Mouse (Mus musculus): ENCODE results near the gene Foxp1.

Gene Foxp1

DNA sequence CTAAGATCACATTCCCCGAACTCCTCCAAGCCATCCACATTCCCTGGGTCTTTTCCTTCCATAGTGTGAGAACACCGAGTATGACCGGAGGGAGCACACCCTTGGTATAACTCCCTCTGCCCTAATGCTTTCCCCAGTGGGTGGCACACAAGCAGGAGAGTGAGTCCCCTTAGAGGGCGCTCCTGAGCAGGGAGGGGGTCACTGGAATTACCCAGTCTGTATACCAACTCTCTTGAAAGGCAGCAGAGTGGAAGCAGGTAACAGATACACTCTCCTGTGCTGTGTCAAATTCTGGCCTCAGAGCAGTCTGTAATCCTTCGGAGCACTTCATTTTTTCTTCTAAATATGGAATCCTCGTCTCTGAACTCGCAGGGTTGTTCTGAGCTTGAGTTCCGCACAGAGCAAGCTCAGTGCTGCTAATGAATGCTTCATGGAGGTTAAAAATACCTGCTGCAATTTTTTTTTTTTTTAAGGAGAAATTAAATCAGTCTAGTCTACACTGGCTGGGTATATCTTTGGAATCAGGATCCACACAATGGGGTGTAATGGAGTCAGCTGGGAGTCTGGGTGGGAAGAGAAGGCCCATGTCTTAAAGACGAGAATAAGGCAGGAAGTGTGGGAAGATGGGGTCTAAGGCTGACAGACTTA, 565.9 kb downstream of the Foxp1 start:
- no peak for DNase-seq

DNA sequence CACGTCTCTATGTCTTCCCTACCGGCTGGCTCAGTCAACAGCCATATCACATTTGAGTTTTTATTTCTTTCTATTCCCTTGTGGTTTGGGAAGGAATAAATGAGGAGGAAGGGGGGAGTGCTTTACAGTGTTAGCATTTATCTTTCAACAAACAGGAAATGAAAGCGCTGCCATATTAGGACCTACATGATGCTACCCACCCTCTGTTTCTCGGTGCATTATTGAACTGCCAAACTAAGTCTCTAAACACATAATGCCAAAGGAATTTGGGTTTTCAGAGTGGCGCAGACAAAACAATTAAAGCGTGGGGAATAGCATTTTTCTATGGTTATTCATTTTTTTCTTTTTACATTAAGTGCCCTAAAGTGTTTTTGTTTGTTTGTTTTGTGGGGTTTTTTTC, 566.8 kb downstream of the Foxp1 start:
- no peak for DNase-seq

- DNase-seq = no peak
Observed at GRCm38 (mm10) chr6:98954439-98954838, 568.1 kb downstream of the Foxp1 start.

DNA sequence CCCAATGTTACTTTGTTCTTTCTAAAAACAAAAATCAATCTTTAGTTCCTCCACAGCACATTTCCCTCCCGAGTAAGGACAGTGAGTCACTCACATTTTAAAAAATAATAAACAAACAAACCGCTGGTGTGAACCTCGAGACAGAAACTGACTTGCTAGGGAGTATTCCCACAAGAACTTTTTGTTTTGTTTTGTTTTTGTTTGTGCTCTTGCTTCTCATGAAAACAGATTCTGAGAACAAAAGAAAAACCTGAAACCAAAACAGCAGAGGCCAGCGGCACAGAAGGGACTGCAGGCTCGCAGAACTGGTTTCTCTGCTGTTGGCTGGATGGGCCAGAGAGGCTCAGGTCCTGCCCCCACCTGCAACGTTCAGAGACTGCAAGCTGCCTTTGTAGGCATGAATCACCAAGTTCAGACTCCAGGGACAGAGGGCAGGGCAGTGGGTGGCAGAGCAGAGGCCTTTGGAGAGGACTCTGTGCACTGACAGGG, 572.8 kb downstream of the Foxp1 start:
- peak; percentile 30 for DNase-seq

DNA sequence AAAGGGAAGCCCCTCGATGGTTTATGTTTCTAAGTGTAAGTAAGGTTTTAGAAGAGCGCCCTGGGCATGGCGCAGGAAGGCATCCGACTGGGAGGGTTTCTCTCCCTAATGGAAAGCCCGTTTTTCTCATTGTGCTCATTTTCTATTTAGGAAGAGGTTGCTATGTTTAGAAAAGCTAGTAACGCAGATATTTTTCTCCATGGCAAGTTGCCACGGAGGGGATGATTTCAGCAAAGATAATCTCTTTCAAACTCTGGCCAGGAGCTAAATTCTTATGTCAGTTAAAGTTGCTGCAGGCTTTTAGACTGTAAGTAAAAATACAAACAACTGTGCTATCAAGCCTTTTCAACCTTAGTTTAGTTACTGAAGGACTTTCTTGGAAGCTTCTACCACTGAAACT, 573.2 kb downstream of the Foxp1 start:
- DNase-seq = no peak

GRCm38 (mm10) chr6:98948153-98949141, 574.1 kb downstream of the Foxp1 start:
- no peak for DNase-seq

- DNase-seq = no peak
Observed at GRCm38 (mm10) chr6:98947486-98948152, 574.9 kb downstream of the Foxp1 start.

DNA sequence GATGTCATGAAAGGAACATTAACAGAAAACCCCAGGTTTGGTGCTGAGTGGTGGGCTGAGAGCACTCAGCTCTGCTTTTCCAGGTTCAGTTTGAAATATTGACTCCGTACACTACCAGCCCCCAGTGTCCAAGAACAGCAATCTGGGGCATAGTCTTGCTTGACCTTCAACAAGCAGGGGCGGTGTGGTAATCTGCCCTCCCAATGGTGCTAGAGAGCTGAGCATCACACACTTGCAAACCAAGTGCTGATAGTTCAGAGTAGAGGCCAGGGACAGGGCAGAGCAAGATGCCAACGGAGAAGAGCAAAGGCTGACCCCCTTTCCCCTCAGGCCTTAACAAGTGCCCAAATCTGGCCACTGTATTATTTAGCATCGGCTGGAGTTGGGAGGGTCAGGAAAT, 575.8 kb downstream of the Foxp1 start:
- DNase-seq = no peak

DNA sequence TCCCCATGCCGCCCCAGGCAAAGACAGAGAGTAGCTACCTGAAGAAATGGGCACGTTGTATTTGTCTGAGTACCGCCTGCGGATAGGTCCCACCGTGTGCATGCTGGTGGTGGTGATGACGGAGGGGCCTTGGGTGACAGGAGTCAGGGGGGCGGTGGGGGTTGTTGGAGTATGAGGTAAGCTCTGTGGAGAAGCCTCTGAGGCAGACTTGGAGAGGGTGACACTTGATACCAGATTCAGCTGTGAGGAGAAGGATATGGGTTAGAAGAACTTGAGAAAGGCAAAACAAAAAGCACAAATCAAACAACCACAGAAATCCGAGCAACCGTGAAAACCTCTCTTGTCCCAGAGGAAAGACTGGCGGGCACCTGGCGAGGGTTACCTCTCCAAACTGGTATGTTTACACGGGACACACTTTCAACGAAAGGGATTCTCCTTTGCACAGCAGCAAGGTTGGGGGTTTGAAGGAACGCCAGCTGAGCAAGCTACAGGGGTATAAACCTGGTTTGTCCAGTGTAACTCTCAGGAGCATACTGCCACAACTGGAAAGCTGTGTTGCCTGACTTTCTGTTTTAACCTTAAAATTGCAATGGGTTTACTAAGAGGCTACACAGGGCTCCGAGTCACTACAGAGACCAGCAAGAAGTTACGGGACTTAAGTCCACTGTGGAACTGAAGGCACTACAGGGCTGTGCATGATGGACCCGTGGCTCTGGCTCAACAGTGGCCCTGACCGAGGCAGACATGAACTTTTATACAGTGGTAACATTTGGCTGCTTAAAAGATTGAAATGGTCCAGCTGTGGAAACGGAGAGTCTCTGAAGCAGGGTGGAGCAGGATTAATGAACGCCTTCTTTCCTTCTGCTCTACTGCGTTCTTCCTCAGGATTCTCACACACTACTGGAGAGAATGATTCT, 576.8 kb downstream of the Foxp1 start:
- no peak for DNase-seq

GRCm38 (mm10) chr6:98938348-98938747, 584.2 kb downstream of the Foxp1 start:
- no peak for DNase-seq

DNA sequence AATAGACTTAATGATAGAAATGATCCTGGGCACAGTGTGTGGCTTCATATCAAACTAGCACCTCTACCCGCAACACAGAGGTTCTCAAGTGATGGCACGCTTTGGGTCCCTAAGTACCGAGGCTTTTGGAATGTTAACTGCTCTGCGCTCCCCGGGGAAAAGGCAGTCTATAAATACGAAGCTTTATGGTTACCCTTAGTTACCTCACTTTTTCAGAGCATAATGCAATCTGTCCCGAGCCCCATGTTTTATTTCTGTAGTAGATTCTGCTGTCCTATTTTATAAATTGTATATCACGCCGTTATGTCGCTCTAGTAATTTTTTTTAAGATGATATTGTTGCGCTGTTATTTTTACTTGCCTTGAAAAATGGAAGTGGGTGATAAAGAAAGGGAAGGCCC, 585.0 kb downstream of the Foxp1 start:
- no peak for DNase-seq

DNA sequence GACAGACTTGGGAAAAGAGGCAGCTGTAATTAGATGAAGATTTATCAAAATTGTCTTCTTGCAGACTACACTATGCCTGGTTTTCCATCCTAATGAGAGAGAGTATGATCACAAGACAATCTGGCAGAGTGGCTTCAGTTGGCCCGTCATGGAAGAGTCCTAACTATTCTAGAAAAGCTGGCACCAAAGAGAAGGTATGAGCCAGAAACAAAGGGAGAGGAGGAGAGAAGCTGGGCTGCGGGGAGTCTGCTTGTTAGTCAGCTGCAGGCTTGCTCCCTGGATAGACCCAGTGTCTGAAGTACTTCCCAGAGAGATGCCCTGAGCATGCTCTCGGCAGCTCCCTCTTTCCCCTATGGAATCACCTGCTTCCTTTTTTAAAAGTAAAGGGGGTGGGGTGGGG, 586.1 kb downstream of the Foxp1 start:
- no peak for DNase-seq

DNA sequence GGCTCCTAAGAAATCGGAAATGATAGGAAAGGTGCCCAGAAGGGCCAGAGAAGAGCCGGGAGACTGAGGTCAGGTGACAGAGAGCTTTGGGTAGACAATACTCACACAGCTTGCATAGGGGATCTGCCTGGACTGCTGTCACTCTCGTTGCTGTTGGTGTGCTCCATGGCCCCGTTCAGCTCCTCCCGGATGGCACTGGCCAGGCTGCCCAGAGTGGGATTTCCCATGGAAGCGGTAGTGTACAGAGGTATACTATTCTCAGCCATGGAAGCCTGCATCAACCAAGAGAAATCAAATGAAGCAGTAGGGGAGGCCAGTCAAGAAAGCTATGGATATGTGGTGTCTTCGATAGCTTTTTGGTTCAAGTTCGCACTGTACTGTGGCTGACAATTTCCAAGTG, 587.4 kb downstream of the Foxp1 start:
- no peak for DNase-seq

DNA sequence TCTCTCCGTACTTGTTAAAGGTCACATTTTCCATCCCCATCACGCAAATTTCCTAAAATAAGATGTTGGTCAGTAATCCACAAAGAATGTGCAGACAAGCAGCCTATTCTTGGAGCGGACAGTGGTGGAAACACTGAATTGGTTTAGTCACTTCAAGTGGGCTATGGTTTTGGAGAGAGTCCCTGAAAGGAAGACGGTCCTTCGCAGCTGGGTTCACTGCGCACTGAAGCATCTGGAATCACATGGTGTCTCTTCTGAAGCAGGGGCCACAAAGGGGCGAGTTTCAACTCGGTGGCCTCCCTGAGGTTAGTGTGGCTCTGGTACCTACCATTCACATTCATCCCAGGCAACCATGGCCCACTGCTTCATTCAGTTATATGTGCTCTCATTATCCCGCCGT, 588.1 kb downstream of the Foxp1 start:
- no peak for DNase-seq

- DNase-seq = no peak
Observed at GRCm38 (mm10) chr6:98933135-98933724, 589.3 kb downstream of the Foxp1 start.

DNA sequence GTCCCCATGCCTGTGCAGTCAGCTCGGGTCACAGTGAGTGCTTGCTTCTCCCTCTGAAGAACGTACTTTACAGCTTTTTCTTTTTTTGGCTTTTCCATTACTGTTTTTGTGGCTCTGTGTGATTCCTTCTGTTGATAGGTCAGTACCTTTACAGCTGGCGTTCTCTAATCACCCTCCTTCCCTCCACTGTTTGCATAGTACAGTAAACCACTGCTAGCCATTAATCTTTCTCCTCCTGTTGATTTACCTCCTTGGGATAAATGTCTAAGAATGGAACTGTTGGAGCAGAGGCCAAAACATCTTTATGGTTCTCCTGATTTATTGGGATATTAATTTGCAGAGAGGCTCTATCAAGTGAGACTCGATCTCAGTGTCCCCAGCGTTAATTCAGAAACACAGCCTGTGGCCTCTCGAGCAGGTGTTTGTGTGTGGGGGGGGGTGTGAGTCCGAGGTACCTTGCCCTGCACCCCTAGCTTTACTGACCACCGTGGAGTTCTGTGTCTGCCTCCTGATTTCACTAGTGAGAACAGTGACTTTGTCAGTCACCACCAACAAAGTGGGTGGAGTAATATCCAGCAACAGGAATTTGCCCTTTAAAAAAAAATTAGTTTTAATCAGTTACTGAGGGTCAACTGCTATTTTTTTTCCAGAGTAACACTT, 590.5 kb downstream of the Foxp1 start:
- DNase-seq = no peak

- DNase-seq = no peak
Observed at GRCm38 (mm10) chr6:98930652-98931300, 591.7 kb downstream of the Foxp1 start.

GRCm38 (mm10) chr6:98928365-98928764, 594.2 kb downstream of the Foxp1 start:
- DNase-seq = no peak

GRCm38 (mm10) chr6:98901259-98901658, 621.3 kb downstream of the Foxp1 start:
- no peak for DNase-seq

DNA sequence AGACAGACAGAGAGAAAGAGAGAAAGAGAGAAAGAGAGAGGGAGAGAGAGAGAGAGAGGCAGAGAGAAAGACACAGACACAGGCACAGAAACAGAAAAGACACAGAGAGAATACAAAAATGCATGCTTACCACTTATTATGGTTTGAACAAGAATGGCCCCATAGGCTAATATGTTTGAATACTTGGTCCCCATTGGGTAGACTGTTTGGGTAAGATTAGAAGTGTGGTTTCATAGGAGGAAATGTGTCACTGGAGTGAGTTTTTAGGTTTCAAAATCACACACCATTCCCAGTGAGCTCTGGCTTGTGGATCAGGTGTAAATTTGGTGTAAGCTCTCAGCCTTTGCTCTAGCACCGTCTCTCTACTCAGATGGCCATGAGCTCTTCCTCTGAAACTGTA, 644.3 kb downstream of the Foxp1 start:
- DNase-seq = no peak

- no peak for DNase-seq
Observed at GRCm38 (mm10) chr6:98876401-98876800, 646.1 kb downstream of the Foxp1 start.
